Mouse (Mus musculus): ENCODE results near the gene Map3k11. TPM values are rescaled to one million over a fixed set of nuclear protein-coding genes. Genes with fewer than 3 reads are reported as not detected.

The Map3k11 gene
- polyA plus RNA-seq (2015; fragmentation: Nextera tagmentation; extraction: Ambion mirVana), result 20.8 and 28.6 TPM in 2 replicates

GRCm38 (mm10) chr19:5688200-5689087, at the start of gene Map3k11, which contains the start of gene Pcnx3:
Gene Map3k11 (plus strand): TSS chr19:5688742.
Gene Pcnx3 (minus strand): TSS chr19:5688908.

GRCm38 (mm10) chr19:5662981-5663913, 25.3 kb upstream of the Map3k11 start, which contains the start of gene Sipa1:
Gene Sipa1 (minus strand): TSS chr19:5663707.

GRCm38 (mm10) chr19:5704163-5704800, 15.7 kb downstream of the Map3k11 start, which contains the start of gene Kcnk7:
Gene Kcnk7 (plus strand): TSS chr19:5704367.

GRCm38 (mm10) chr19:5725767-5726515, 37.4 kb downstream of the Map3k11 start, which contains the start of gene Ehbp1l1:
Gene Ehbp1l1 (minus strand): TSS chr19:5726317.

DNA sequence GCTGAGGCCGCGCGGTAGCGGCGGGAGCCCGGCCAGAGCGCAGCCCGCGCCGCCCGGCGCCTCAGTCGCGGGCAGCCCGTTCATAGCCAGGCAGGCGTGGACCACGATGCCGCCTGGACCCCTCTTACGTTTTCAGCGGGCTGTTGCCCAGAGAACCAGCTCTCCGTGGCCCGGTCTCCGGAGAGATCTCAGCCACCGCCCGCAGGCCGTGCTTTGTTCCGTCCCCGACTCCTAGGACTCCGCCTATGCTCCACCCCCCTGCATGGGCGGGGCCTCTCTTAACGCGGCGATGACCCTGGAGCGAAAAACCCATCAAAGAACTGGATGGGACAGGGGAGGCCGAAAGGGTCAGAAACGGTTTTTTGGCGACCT, 40.9 kb downstream of the Map3k11 start, which contains the start of gene Fam89b:
Gene Fam89b (minus strand): TSS at position 210 of the 372 bp plus-strand sequence.

DNA sequence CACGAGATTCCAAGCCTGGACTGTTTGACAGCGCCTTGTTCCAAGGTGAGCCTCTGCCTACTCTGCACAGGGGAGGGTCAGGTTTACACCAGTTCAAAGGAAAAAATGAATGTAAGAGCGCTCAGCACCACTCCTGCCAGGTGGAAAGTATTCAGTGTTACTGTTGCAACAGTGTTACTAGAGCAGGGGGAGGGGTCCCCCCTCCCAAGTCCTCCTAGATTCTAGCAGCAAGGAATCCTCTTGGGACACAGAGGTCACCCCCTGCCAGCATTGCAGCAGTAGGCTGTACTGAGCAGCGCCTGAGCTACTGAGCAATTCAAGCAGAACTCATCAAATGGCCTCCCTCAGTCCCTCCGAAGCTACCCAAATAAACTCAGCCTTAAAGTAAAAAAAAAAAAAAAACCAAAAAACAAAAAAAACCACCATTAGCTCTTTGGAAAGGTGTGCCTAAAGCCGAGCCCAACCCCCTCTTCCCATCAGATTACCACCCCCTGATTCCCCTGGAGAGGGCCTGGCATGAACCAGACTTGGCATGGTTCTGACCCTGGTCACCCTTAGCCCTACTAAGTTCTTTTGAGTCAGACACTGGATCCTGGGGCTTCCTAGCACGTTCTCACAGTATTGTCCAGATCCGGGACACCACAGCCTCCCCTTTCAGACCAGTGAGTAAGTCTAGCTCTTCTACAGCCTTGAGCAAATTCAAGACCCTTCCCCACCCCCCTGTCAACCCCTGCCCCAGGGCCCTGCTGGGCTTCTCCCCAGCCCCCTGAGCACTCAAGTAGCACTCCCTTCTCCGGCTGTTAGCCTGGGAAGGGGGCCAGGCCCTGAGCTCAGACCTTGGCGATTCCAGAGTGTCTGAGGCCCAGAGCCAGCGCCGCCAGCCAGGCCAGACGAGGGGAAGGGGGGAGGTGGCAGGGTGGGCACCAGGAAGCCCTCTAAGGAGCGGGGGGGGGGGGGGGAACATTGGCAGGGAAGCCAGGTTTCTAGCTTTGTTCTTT, 52.1 kb downstream of the Map3k11 start, which contains the start of gene Ltbp3:
Gene Ltbp3 (plus strand): TSS at position 585 of the 998 bp plus-strand sequence.

Small RNA genes within 50 kb of the gene (microRNA-seq; reads per million reads assigned to microRNA genes)
- not detected for gene Mir6987 (ENCODE audit: borderline replicate concordance, insufficient number of aligned reads)

Other genes starting within 250 kb of the Map3k11 start
- not detected in 2 replicates for gene Fosl1, start 241.2 kb upstream of the Map3k11 start, polyA plus RNA-seq (2015; fragmentation: Nextera tagmentation; extraction: Ambion mirVana)
- 12.7 and 16.2 TPM in 2 replicates for gene Ccdc85b, start 230.8 kb upstream of the Map3k11 start, polyA plus RNA-seq (2015; fragmentation: Nextera tagmentation; extraction: Ambion mirVana)
- 92.0 and 126 TPM in 2 replicates for gene Fibp, start 228.1 kb upstream of the Map3k11 start, polyA plus RNA-seq (2015; fragmentation: Nextera tagmentation; extraction: Ambion mirVana)
- 0.36 and 1.1 TPM in 2 replicates for gene Ctsw, start 220.2 kb upstream of the Map3k11 start, polyA plus RNA-seq (2015; fragmentation: Nextera tagmentation; extraction: Ambion mirVana)
- 77.3 and 88.0 TPM in 2 replicates for gene Efemp2, start 214.8 kb upstream of the Map3k11 start, polyA plus RNA-seq (2015; fragmentation: Nextera tagmentation; extraction: Ambion mirVana)
- gene Mus81, start 200.3 kb upstream of the Map3k11 start, polyA plus RNA-seq (2015; fragmentation: Nextera tagmentation; extraction: Ambion mirVana), result 18.1 and 22.0 TPM in 2 replicates
- 1,277 and 1,424 TPM in 2 replicates for gene Cfl1, start 198.3 kb upstream of the Map3k11 start, polyA plus RNA-seq (2015; fragmentation: Nextera tagmentation; extraction: Ambion mirVana)
- not detected in 2 replicates for gene 1700020D05Rik, start 185.0 kb upstream of the Map3k11 start, polyA plus RNA-seq (2015; fragmentation: Nextera tagmentation; extraction: Ambion mirVana)
- gene Snx32, start 178.2 kb upstream of the Map3k11 start, polyA plus RNA-seq (2015; fragmentation: Nextera tagmentation; extraction: Ambion mirVana), result 14.4 and 16.0 TPM in 2 replicates
- 0.36 and 0.41 TPM in 2 replicates for gene Ovol1, start 128.1 kb upstream of the Map3k11 start, polyA plus RNA-seq (2015; fragmentation: Nextera tagmentation; extraction: Ambion mirVana)
- 1.0 and 4.3 TPM in 2 replicates for gene Ap5b1, start 120.7 kb upstream of the Map3k11 start, polyA plus RNA-seq (2015; fragmentation: Nextera tagmentation; extraction: Ambion mirVana)
- gene Rnaseh2c, start 86.9 kb upstream of the Map3k11 start, polyA plus RNA-seq (2015; fragmentation: Nextera tagmentation; extraction: Ambion mirVana), result 189 and 232 TPM in 2 replicates
- gene Kat5, start 78.5 kb upstream of the Map3k11 start, polyA plus RNA-seq (2015; fragmentation: Nextera tagmentation; extraction: Ambion mirVana), result 42.7 and 55.8 TPM in 2 replicates
- 32.7 and 55.1 TPM in 2 replicates for gene Rela, start 51.3 kb upstream of the Map3k11 start, polyA plus RNA-seq (2015; fragmentation: Nextera tagmentation; extraction: Ambion mirVana)
- gene Sipa1, start 25.0 kb upstream of the Map3k11 start, polyA plus RNA-seq (2015; fragmentation: Nextera tagmentation; extraction: Ambion mirVana), result 23.6 and 38.7 TPM in 2 replicates
- gene Pcnx3, start 166 bp downstream of the Map3k11 start, polyA plus RNA-seq (2015; fragmentation: Nextera tagmentation; extraction: Ambion mirVana), result 8.7 and 15.1 TPM in 2 replicates
- 0.33 and 0.57 TPM in 2 replicates for gene Kcnk7, start 15.6 kb downstream of the Map3k11 start, polyA plus RNA-seq (2015; fragmentation: Nextera tagmentation; extraction: Ambion mirVana)
- gene Ehbp1l1, start 37.6 kb downstream of the Map3k11 start, polyA plus RNA-seq (2015; fragmentation: Nextera tagmentation; extraction: Ambion mirVana), result 20.3 and 23.5 TPM in 2 replicates
- 86.7 and 91.8 TPM in 2 replicates for gene Fam89b, start 40.9 kb downstream of the Map3k11 start, polyA plus RNA-seq (2015; fragmentation: Nextera tagmentation; extraction: Ambion mirVana)
- 50.6 and 57.0 TPM in 2 replicates for gene Ltbp3, start 52.2 kb downstream of the Map3k11 start, polyA plus RNA-seq (2015; fragmentation: Nextera tagmentation; extraction: Ambion mirVana)
- gene Scyl1, start 82.7 kb downstream of the Map3k11 start, polyA plus RNA-seq (2015; fragmentation: Nextera tagmentation; extraction: Ambion mirVana), result 50.3 and 69.4 TPM in 2 replicates
- 19.3 and 42.3 TPM in 2 replicates for gene Frmd8, start 186.5 kb downstream of the Map3k11 start, polyA plus RNA-seq (2015; fragmentation: Nextera tagmentation; extraction: Ambion mirVana)
- gene Slc25a45, start 189.1 kb downstream of the Map3k11 start, polyA plus RNA-seq (2015; fragmentation: Nextera tagmentation; extraction: Ambion mirVana), result 9.9 and 23.2 TPM in 2 replicates
- 2.2 and 3.1 TPM in 2 replicates for gene Tigd3, start 205.4 kb downstream of the Map3k11 start, polyA plus RNA-seq (2015; fragmentation: Nextera tagmentation; extraction: Ambion mirVana)
- 52.8 and 74.8 TPM in 2 replicates for gene Dpf2, start 224.3 kb downstream of the Map3k11 start, polyA plus RNA-seq (2015; fragmentation: Nextera tagmentation; extraction: Ambion mirVana)
- gene Cdc42ep2, start 236.1 kb downstream of the Map3k11 start, polyA plus RNA-seq (2015; fragmentation: Nextera tagmentation; extraction: Ambion mirVana), result 10.5 and 12.6 TPM in 2 replicates

Measured in adrenal gland, postnatal 0 days (tissue).